Mouse (Mus musculus) kidney, adult 2 months (tissue): ENCODE data around the gene Phykpl.

Source experiments
- CTCF ChIP-seq: fragments of 200-500 bp; conservative IDR thresholded peaks from 2 replicates; pipeline ENCODE4 v1.5.1; 2011; ENCODE audit warnings: low read depth, mild to moderate bottlenecking, control low read depth, low read length, moderate library complexity, mixed read lengths; ENCODE audit not compliant: insufficient read depth, insufficient read length
- POLR2A ChIP-seq: fragments of 200-500 bp; IDR thresholded peaks from one replicate; pipeline ENCODE4 v1.6.1; 2011; ENCODE audit warnings: low read depth, low read length, control low read depth

GRCm38 (mm10) chr11:51585608-51586252, 1.2 kb downstream of the Phykpl start:
- no peak for TF ChIP-seq CTCF
- no peak for TF ChIP-seq POLR2A
